Mouse (Mus musculus) lung, embryonic 14.5 days (tissue): ENCODE results near the gene Rhbdd2. TPM values are rescaled to one million over a fixed set of nuclear protein-coding genes. Genes with fewer than 3 reads are reported as not detected.

Experiments used
- ATAC-seq: fragments of 200-750 bp; cut with Nextera tagmentation; 2 replicates; pipeline ENCODE4 v1.8.0; 2017; ENCODE audit warnings: mild to moderate bottlenecking, moderate TSS enrichment, moderate library complexity; ENCODE audit not compliant: insufficient read depth
- DNase-seq: peaks from one replicate; pipeline ENCODE4 v3.0.0-alpha.2; 2015
- H3K27ac ChIP-seq: fragments of 300-500 bp; sonication (generic); 2 replicates; pipeline ENCODE4 v1.5.1; 2014; ENCODE audit warnings: low read depth, mild to moderate bottlenecking, moderate library complexity
- H3K27me3 ChIP-seq: fragments of 300-500 bp; sonication (generic); 2 replicates; pipeline ENCODE4 v1.6.1; 2014; ENCODE audit warnings: low read length, control low read depth; ENCODE audit not compliant: insufficient read depth
- H3K36me3 ChIP-seq: fragments of 300-500 bp; sonication (generic); 2 replicates; pipeline ENCODE4 v1.6.1; 2014; ENCODE audit warnings: control low read depth; ENCODE audit not compliant: insufficient read depth
- H3K4me1 ChIP-seq: fragments of 300-500 bp; sonication (generic); 2 replicates; pipeline ENCODE4 v1.6.1; 2014; ENCODE audit warnings: antibody characterized with exemption, control low read depth; ENCODE audit not compliant: insufficient read depth
- H3K4me2 ChIP-seq: fragments of 300-500 bp; sonication (generic); 2 replicates; pipeline ENCODE4 v1.6.1; 2014; ENCODE audit warnings: mild to moderate bottlenecking
- H3K4me3 ChIP-seq: fragments of 300-500 bp; sonication (generic); 2 replicates; pipeline ENCODE4 v1.5.1; 2014; ENCODE audit warnings: low read depth, low read length
- H3K9ac ChIP-seq: fragments of 300-500 bp; sonication (generic); 2 replicates; pipeline ENCODE4 v1.6.1; 2014
- H3K9me3 ChIP-seq: fragments of 300-500 bp; sonication (generic); 2 replicates; pipeline ENCODE4 v1.6.1; 2016; ENCODE audit warnings: low read depth, low read length, control low read depth
- CTCF ChIP-seq: IDR thresholded peaks from 2 replicates; pipeline ENCODE4 v1.5.1; 2016; ENCODE audit warnings: antibody characterized with exemption, low read depth
- WGBS: fragments of 180-500 bp; shearing (Covaris S2); extraction: QIAGEN DNeasy Blood & Tissue Kit; methylation state at CpG from one replicate; pipeline ENCODE4 v1.1.7; 2014; 5-methylcytosine and 5-hydroxymethylcytosine counted together
- polyA plus RNA-seq: library from polyadenylated mRNA; unstranded; fragments of >200 nt; fragmentation: Nextera tagmentation; extraction: Ambion mirVana; gene quantifications from 2 replicates; pipeline ENCODE4 v1.2.1, GENCODE M21; 2014

Gene Rhbdd2
- polyA plus RNA-seq, 1 experiment from 2014 or later = 40.5 TPM

GRCm38 (mm10) chr5:135645330-135645729, 12.9 kb downstream of the Rhbdd2 start:
- no peak for TF ChIP-seq CTCF
- ATAC-seq = no peak

GRCm38 (mm10) chr5:135646038-135646437, 13.6 kb downstream of the Rhbdd2 start:
- ATAC-seq = no peak
- no peak for TF ChIP-seq CTCF
- H3K4me3 ChIP-seq = no peak overlapping the region
- no peak for DNase-seq
- H3K9ac ChIP-seq = no peak overlapping the region
- WGBS = 68% methylated on average over 6 of the region's 6 CpGs
- peaks cover 6% of the 10 kb centered on the region; the same call in 1 of the 2 replicates for H3K36me3 ChIP-seq
- H3K9me3 ChIP-seq = no peaks in the 10 kb centered on the region
- H3K27ac ChIP-seq = no peak overlapping the region
- no peaks in the 10 kb centered on the region for H3K4me1 ChIP-seq
- H3K27me3 ChIP-seq = no peaks in the 10 kb centered on the region
- no peak overlapping the region for H3K4me2 ChIP-seq

More at GRCm38 (mm10) chr5:135645330-135645729, 12.9 kb downstream of the Rhbdd2 start:
- Histone ChIP-seq H3K9me3 (no peaks in the 10 kb centered on the region), H3K9ac (no peak overlapping the region), H3K4me3 (no peak overlapping the region), H3K4me2 (no peak overlapping the region), H3K36me3 (peaks cover 9% of the 10 kb centered on the region), H3K4me1 (no peaks in the 10 kb centered on the region), H3K27me3 (no peaks in the 10 kb centered on the region), H3K27ac (no peak overlapping the region)
- DNase-seq = no peak
- WGBS = 74% methylated on average over 5 of the region's 5 CpGs

GRCm38 (mm10) chr5:135648461-135649308, 16.3 kb downstream of the Rhbdd2 start:
- no peaks in the 10 kb centered on the region for H3K9me3 ChIP-seq
- no peaks in the 10 kb centered on the region for H3K27me3 ChIP-seq
- no peak for TF ChIP-seq CTCF
- DNase-seq = no peak
- H3K9ac ChIP-seq = no peak overlapping the region
- no peak overlapping the region for H3K4me3 ChIP-seq
- WGBS = 75% methylated on average over 9 of the region's 9 CpGs
- no peaks in the 10 kb centered on the region for H3K4me1 ChIP-seq
- H3K4me2 ChIP-seq = no peak overlapping the region
- ATAC-seq = no peak
- no peak overlapping the region for H3K27ac ChIP-seq
- no peaks in the 10 kb centered on the region for H3K36me3 ChIP-seq

GRCm38 (mm10) chr5:135649309-135649633, 16.9 kb downstream of the Rhbdd2 start:
- Histone ChIP-seq H3K4me3 (no peak overlapping the region), H3K27me3 (no peaks in the 10 kb centered on the region), H3K27ac (no peak overlapping the region), H3K4me2 (no peak overlapping the region), H3K4me1 (no peaks in the 10 kb centered on the region), H3K9ac (no peak overlapping the region), H3K9me3 (no peaks in the 10 kb centered on the region), H3K36me3 (no peaks in the 10 kb centered on the region)
- 56% methylated on average over 1 of the region's 1 CpGs for WGBS
- DNase-seq (no peak), ATAC-seq (no peak)
- no peak for TF ChIP-seq CTCF

GRCm38 (mm10) chr5:135651536-135651935, 19.1 kb downstream of the Rhbdd2 start:
- no peaks in the 10 kb centered on the region for H3K36me3 ChIP-seq
- no peaks in the 10 kb centered on the region for H3K4me1 ChIP-seq
- ATAC-seq = no peak
- no peak overlapping the region for H3K9ac ChIP-seq
- no peak overlapping the region for H3K27ac ChIP-seq
- no peak overlapping the region for H3K4me3 ChIP-seq
- H3K4me2 ChIP-seq = no peak overlapping the region
- TF ChIP-seq CTCF = no peak
- no peaks in the 10 kb centered on the region for H3K9me3 ChIP-seq
- no peak for DNase-seq
- 67% methylated on average over 3 of the region's 3 CpGs for WGBS
- H3K27me3 ChIP-seq = no peaks in the 10 kb centered on the region

GRCm38 (mm10) chr5:135653209-135653608, 20.8 kb downstream of the Rhbdd2 start:
- Histone ChIP-seq H3K36me3 (no peaks in the 10 kb centered on the region), H3K27me3 (no peaks in the 10 kb centered on the region), H3K4me3 (no peak overlapping the region), H3K9me3 (no peaks in the 10 kb centered on the region), H3K4me2 (no peak overlapping the region), H3K4me1 (no peaks in the 10 kb centered on the region), H3K9ac (no peak overlapping the region), H3K27ac (no peak overlapping the region)
- ATAC-seq (no peak), DNase-seq (peak; percentile 11)
- TF ChIP-seq CTCF = no peak
- WGBS = 19% methylated on average over 2 of the region's 2 CpGs

GRCm38 (mm10) chr5:135656046-135656445, 23.6 kb downstream of the Rhbdd2 start:
- Histone ChIP-seq H3K9me3 (no peaks in the 10 kb centered on the region), H3K4me2 (no peak overlapping the region), H3K9ac (no peak overlapping the region), H3K36me3 (no peaks in the 10 kb centered on the region), H3K27ac (no peak overlapping the region), H3K4me3 (no peak overlapping the region), H3K4me1 (no peaks in the 10 kb centered on the region), H3K27me3 (no peaks in the 10 kb centered on the region)
- no peak for TF ChIP-seq CTCF
- 56% methylated on average over 5 of the region's 5 CpGs for WGBS
- DNase-seq (no peak), ATAC-seq (no peak)
